Mouse (Mus musculus): ENCODE data around the gene Flt3l. TPM values are rescaled to one million over a fixed set of nuclear protein-coding genes. Genes with fewer than 3 reads are reported as not detected.
A peak's percentile ranks its signal among the peaks of the same experiment; 100 is the strongest.

The Flt3l gene
- total and polyA plus RNA-seq, 3 experiments: 5.5 to 59.1 (median 6.4) TPM

DNA sequence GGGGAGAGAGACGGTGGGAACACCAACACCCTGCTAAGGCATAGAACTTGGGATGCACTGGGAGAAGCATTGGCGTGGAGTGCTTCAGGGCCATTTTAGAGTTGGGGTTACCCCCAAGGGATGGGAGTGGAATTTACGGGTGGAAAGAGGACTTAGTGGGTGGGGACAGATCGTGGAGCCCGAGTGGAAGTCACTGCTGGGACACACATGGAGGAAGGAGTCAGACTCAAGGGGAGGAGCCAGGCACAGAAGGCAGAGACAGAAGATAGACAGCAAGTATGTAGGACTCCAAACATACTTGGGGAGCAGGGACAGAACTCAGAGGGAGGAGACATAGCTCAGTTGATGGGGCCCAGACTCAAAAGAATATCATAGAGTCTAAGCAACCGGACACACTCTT is 26.3 kb upstream of the Flt3l start:
- peaks cover 3% of the 10 kb centered on the region; the same call in 1 of the 2 replicates for H3K27me3 ChIP-seq (ENCODE audit: control insufficient read depth, insufficient read depth, low read length)
- no peaks in the 10 kb centered on the region for H3K79me2 ChIP-seq (replicated peaks; ENCODE audit: control insufficient read depth, insufficient read depth, low read length)
- no peak for DNase-seq
- no peak overlapping the region for H3K9ac ChIP-seq (ENCODE audit: low read depth, low read length)
- peaks cover 2% of the 10 kb centered on the region for H3K4me1 ChIP-seq (ENCODE audit: control insufficient read depth, insufficient read depth, low read length)
- no peak overlapping the region for H3K27ac ChIP-seq
- no peak for TF ChIP-seq CTCF (IDR thresholded peaks at IDR 0.05)
- no peak for TF ChIP-seq EP300 (IDR thresholded peaks at IDR 0.05; ENCODE audit: insufficient read depth, low read depth, low read length)
- TF ChIP-seq POLR2A (IDR thresholded peaks at IDR 0.05; ENCODE audit: insufficient read depth, low read depth, low read length): no peak
- intact Hi-C loops (cut with DNase I): loop anchor here (1.0 to 5.0 kb wide), 2 partner anchors 36 to 135 kb away; no protein-coding TSS in a partner anchor
- 21% methylated on average over 6 of the region's 6 CpGs for WGBS
- H3K4me3 ChIP-seq: peak overlapping the region; percentile 42
- no peaks in the 10 kb centered on the region for H3K36me3 ChIP-seq (ENCODE audit: control insufficient read depth, insufficient read depth, low read length)

DNA sequence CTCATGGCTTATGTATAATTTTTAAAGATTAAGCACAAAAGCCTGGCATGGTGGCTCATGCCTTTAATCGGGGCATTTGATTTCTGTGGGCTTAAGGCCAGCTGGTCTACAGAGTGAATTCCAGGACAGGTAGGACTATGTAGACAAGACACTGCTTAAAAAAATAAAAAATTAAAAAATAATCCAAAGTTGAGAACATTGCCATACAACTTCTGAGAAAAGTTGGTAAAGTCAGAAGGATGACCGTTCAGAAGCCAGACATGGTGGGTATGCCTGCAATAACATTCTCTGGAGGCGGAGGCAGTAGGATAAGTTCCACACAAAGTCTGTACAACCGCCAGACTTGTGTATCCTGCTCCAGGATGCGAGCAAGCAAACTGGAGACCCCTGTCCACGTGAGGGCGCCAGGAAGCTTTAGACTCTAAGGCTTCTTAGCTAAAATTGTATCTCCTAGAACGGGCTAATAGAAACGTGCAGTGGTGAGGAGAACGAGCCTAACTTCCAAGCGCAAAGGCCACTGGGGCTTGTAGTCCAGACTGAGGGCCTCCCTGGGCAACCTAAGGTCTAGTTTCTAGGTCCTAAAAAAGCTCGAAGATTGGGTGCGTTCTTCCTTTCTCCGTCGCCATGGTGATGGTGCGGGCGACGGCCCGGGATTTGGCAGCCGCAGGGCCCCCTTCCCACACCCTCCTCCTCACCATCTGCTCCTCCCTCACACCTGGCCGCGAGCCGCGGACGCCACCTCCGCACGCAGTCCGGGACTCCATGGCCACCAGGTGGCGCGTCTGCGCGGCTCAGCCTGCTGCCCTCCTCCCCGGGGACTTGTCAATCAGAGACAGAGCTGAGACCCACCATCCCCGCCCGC is 25.6 kb upstream of the Flt3l start:
- H3K27ac ChIP-seq: no peak overlapping the region
- WGBS: 4% methylated on average over 35 of the region's 35 CpGs
- peak overlapping the region; percentile 42 for H3K4me3 ChIP-seq
- H3K4me1 ChIP-seq (ENCODE audit: control insufficient read depth, insufficient read depth, low read length): peaks cover 2% of the 10 kb centered on the region
- H3K27me3 ChIP-seq (ENCODE audit: control insufficient read depth, insufficient read depth, low read length): peaks cover 3% of the 10 kb centered on the region; the same call in 1 of the 2 replicates
- intact Hi-C loops (cut with DNase I): loop anchor here (1.0 to 5.0 kb wide), 2 partner anchors 36 to 135 kb away; no protein-coding TSS in a partner anchor
- H3K9ac ChIP-seq (ENCODE audit: low read depth, low read length): 0 out of 2 replicates have a peak overlapping the region, but pooled peaks have one; percentile 22
- no peaks in the 10 kb centered on the region for H3K36me3 ChIP-seq (ENCODE audit: control insufficient read depth, insufficient read depth, low read length)
- TF ChIP-seq POLR2A (IDR thresholded peaks at IDR 0.05; ENCODE audit: insufficient read depth, low read depth, low read length) (no peak; the same call in 1 of the 2 replicates), CTCF (IDR thresholded peaks at IDR 0.05) (peak; percentile 81), EP300 (IDR thresholded peaks at IDR 0.05; ENCODE audit: insufficient read depth, low read depth, low read length) (0 out of 2 replicates have a peak, but pooled peaks have one; percentile 43)
- H3K79me2 ChIP-seq (replicated peaks; ENCODE audit: control insufficient read depth, insufficient read depth, low read length): no peaks in the 10 kb centered on the region
- peak; percentile 90 to 93 for DNase-seq

DNA sequence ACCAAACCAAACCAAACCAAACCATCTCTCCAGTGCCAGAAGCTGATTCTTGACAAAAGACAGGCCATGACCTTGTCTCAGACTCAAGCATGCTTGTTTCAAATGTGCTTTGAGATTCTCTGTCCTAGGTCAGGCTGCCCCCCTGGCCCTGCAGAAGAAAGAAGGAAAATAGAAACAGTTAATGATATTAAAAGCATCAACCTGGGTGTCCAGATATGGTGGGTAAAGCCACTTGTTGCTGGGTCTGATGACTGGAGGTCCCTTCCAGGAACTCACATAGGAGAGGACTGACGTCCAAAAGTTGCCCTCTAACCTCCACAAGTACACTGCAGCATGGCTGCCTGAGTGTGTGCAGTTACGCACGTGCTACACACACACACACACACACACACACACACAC is 24.6 kb upstream of the Flt3l start:
- Histone ChIP-seq H3K4me3 (no peak overlapping the region), H3K36me3 (ENCODE audit: control insufficient read depth, insufficient read depth, low read length) (no peaks in the 10 kb centered on the region), H3K27ac (no peak overlapping the region), H3K79me2 (replicated peaks; ENCODE audit: control insufficient read depth, insufficient read depth, low read length) (no peaks in the 10 kb centered on the region), H3K9ac (ENCODE audit: low read depth, low read length) (no peak overlapping the region), H3K4me1 (ENCODE audit: control insufficient read depth, insufficient read depth, low read length) (peaks cover 2% of the 10 kb centered on the region), H3K27me3 (ENCODE audit: control insufficient read depth, insufficient read depth, low read length) (peaks cover 3% of the 10 kb centered on the region; the same call in 1 of the 2 replicates)
- no peak for DNase-seq
- intact Hi-C loops (cut with DNase I): loop anchor here (5.0 kb wide), 1 partner anchor 136 kb away; no protein-coding TSS in a partner anchor
- 89% methylated on average over 3 of the region's 3 CpGs for WGBS
- TF ChIP-seq CTCF (IDR thresholded peaks at IDR 0.05) (no peak), POLR2A (IDR thresholded peaks at IDR 0.05; ENCODE audit: insufficient read depth, low read depth, low read length) (no peak), EP300 (IDR thresholded peaks at IDR 0.05; ENCODE audit: insufficient read depth, low read depth, low read length) (no peak)

DNA sequence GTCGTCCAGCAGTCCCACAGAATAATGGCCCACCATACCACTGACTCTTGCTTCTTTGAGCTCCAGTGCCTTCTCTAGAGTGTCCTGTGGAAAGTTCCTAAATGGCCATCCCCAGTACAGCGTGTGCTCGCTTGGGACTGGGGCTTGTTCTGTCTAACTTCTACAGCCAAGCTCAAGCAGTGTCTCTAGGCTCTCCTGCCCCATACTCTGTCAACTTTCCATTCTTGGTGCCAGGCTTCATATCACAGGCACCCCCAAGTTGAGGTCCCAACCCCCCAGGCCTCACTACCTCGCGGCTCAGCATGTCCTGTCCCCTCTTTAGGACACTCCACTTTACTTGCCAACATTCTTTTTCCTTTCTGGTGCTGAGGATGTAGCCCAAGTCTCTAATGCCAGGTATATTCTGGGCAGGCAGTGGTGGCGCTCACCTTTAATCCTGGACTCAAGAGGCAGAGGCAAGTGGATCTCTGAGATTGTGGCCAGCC is 24.1 kb upstream of the Flt3l start:
- Histone ChIP-seq H3K27ac (no peak overlapping the region), H3K4me1 (ENCODE audit: control insufficient read depth, insufficient read depth, low read length) (peaks cover 2% of the 10 kb centered on the region), H3K9ac (ENCODE audit: low read depth, low read length) (no peak overlapping the region), H3K79me2 (replicated peaks; ENCODE audit: control insufficient read depth, insufficient read depth, low read length) (no peaks in the 10 kb centered on the region), H3K36me3 (ENCODE audit: control insufficient read depth, insufficient read depth, low read length) (no peaks in the 10 kb centered on the region), H3K4me3 (no peak overlapping the region), H3K27me3 (ENCODE audit: control insufficient read depth, insufficient read depth, low read length) (peaks cover 3% of the 10 kb centered on the region; the same call in 1 of the 2 replicates)
- DNase-seq: no peak
- intact Hi-C loops (cut with DNase I): loop anchor here (5.0 kb wide), 1 partner anchor 137 kb away; no protein-coding TSS in a partner anchor
- 89% methylated on average over 6 of the region's 6 CpGs for WGBS
- no peak for TF ChIP-seq POLR2A (IDR thresholded peaks at IDR 0.05; ENCODE audit: insufficient read depth, low read depth, low read length)
- TF ChIP-seq CTCF (IDR thresholded peaks at IDR 0.05): no peak
- no peak for TF ChIP-seq EP300 (IDR thresholded peaks at IDR 0.05; ENCODE audit: insufficient read depth, low read depth, low read length)

DNA sequence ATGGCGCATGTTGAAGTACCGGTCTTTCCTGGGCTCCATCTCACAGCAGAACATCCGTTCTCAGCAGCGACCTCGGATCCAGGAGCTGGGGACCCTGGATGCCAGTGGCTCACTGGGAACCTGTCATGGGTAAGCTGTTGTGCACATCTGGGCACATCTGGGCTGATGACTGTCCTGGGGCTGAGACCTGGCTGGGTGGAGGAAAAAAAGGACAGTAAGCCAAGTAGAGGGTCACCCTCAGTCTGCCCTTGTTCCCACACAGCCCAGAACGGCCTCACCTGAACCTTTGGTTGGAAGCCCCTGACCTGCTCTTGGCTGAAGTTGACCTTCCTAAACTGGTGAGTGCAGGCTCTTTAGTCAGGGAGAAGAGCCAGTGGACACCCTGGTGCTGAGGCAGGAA is 22.8 kb upstream of the Flt3l start:
- Histone ChIP-seq H3K79me2 (replicated peaks; ENCODE audit: control insufficient read depth, insufficient read depth, low read length) (no peaks in the 10 kb centered on the region), H3K4me1 (ENCODE audit: control insufficient read depth, insufficient read depth, low read length) (peaks cover 3% of the 10 kb centered on the region; the same call in 1 of the 2 replicates), H3K4me3 (no peak overlapping the region), H3K9ac (ENCODE audit: low read depth, low read length) (no peak overlapping the region), H3K27ac (no peak overlapping the region), H3K27me3 (ENCODE audit: control insufficient read depth, insufficient read depth, low read length) (peaks cover 1% of the 10 kb centered on the region; the same call in 1 of the 2 replicates), H3K36me3 (ENCODE audit: control insufficient read depth, insufficient read depth, low read length) (no peaks in the 10 kb centered on the region)
- no peak for DNase-seq
- intact Hi-C loops (cut with DNase I): no loop called here
- TF ChIP-seq POLR2A (IDR thresholded peaks at IDR 0.05; ENCODE audit: insufficient read depth, low read depth, low read length) (no peak), EP300 (IDR thresholded peaks at IDR 0.05; ENCODE audit: insufficient read depth, low read depth, low read length) (no peak), CTCF (IDR thresholded peaks at IDR 0.05) (no peak)
- 97% methylated on average over 6 of the region's 6 CpGs for WGBS
